Mouse (Mus musculus) left cerebral cortex, postnatal 25 days (tissue): Measurements from ENCODE around the gene Nr1d1. TPM values are rescaled to one million over a fixed set of nuclear protein-coding genes. Genes with fewer than 3 reads are reported as not detected.

Source experiments
- DNase-seq, 2 experiments: peaks; one replicate each; pipeline ENCODE4 v3.0.0; 2022; ENCODE audit warnings: low spot score in 2 of 2, mixed read lengths in 1 of 2
- intact Hi-C: fragments of 180-260 bp; cut with DNase I; formaldehyde crosslinking; loops from one replicate; pipeline ENCODE4 v1.15.1; 2025
- total RNA-seq, 2 experiments: library from RNA; stranded (reverse); gene quantifications; 2 replicates each; pipeline ENCODE4 v1.2.3; 2021

Nr1d1 gene
- total RNA-seq, 2 experiments from 2014 or later, result 92.5 to 121 TPM

GRCm38 (mm10) chr11:98773635-98774295, 1.4 kb downstream of the Nr1d1 start:
- peak; percentile 99 to 100 for DNase-seq
- intact Hi-C loops, result loop anchor here (2.0 kb wide), 1 partner anchor 13 kb away; no protein-coding TSS in a partner anchor

DNA sequence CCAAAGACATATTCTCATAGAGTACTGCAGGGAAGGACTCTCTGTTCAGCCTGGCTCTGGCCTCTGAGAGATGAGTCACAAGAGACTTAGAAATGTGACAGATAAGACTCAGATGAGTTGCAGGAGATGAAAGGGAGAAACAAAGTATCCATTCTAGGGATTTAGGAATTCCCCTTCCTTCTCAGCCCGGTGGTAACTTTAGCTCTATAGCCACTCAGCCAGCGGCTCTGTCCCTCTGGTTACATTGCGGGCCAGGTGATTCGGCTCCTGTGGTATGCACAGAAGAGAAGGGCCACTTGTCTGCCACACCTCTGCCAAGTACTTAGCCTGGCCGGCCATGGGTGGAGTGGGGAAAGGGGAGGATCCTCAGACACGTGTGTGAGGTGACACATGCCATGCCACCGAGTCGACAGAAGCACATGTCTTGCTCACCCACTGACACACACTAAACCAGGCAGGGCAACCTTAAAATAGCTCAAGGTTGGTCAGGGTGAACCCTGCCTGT, 2.4 kb downstream of the Nr1d1 start:
- DNase-seq, result peak; percentile 42 to 56
- intact Hi-C loops, result loop anchor here (2.0 kb wide), 1 partner anchor 14 kb away; no protein-coding TSS in a partner anchor

DNA sequence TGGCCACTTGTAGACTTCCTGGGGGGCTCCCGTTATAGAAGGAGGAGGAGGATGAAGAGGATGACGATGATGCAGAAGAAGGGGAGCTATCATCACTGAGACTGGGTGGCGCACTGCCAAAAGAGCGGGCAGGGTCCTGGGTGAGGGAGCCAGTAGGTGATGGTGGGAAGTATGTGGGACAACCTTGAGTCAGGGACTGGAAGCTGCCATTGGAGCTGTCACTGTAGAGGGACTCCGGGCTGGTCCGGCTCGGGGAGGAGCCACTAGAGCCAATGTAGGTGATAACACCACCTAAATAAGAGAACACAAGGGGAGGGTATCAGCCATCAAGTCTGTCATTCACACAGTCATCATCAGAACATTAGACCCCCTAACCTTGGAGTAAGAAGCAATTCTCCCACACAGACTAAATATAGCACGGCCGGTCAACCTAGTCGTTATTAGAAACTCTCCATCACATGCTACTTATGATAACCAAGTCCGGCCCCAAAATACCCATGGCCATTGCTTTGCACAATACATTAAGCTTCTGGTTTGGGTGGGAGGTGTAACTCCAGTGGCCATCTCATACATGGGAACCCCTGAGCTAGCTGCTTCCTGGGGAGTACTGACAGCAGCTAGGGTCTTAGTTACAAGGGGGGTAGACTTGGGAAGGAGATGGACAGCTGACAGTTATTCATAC, 3.1 kb downstream of the Nr1d1 start:
- peak in 1 of 2 experiments; percentile 35 for DNase-seq
- intact Hi-C loops, result loop anchor here (2.0 kb wide), 1 partner anchor 15 kb away; no protein-coding TSS in a partner anchor

DNA sequence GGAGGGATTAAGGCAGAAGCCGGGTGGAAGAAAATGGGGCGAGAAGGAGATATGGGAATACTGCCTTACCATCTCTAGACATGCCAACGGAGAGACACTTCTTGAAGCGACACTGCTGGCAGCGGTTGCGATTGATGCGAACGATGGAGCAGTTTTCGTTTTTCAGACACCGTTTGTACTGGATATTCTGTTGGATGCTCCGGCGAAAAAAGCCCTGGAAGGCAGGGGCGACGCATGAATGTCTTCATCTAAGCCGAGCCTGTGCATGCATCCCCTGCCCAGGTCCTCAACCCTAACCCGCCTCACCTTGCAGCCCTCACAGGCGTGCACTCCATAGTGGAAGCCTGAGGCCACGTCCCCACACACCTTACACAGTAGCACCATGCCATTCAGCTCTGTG, 4.0 kb downstream of the Nr1d1 start:
- DNase-seq, result peak in 1 of 2 experiments; percentile 38
- intact Hi-C loops, result no loop called here

DNA sequence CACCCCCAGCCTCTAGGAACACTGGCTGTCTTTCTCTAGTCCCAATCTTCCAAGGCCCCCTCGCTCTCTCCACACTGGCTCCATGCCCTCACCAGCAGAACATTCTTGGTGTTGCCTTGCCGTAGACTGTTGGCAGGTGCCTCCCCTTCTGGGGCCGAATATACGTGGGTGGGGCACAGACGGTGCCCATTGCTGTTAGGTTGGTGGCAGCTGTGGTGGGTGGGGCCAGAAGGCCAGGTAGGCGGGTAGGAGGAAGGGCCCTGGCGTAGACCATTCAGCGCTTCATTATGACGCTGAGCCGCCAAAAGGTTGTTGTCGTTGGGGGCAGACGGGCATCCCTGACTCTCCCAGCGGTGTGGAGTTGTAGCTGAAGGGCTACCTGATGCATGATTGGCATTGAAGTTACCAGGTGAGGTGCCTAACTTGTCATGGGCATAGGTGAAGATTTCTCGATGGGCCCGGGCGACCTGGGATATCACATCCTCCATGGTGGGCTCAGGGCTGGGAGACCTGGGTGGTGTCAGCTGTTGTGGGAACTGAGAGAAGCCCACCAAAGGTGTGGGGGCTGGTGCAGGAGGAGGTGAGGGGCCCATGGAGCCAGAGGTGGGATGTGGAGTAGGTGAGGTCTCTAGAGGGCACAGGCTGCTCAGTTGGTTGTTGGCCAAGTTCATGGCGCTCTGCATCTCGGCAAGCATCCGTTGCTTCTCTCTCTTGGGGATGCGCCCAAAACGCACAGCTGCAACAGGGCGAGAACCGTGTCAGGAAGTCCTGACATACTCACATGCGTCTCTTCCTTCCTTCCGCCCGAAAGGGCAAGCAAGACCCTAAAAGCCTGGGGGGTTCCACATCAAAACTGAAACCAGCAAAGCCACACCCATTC, 4.8 kb downstream of the Nr1d1 start:
- intact Hi-C loops, result no loop called here
- peak in 1 of 2 experiments; percentile 87 for DNase-seq

- DNase-seq, result no peak
- intact Hi-C loops, result no loop called here
Measured at GRCm38 (mm10) chr11:98769007-98769954, 5.9 kb downstream of the Nr1d1 start.

DNA sequence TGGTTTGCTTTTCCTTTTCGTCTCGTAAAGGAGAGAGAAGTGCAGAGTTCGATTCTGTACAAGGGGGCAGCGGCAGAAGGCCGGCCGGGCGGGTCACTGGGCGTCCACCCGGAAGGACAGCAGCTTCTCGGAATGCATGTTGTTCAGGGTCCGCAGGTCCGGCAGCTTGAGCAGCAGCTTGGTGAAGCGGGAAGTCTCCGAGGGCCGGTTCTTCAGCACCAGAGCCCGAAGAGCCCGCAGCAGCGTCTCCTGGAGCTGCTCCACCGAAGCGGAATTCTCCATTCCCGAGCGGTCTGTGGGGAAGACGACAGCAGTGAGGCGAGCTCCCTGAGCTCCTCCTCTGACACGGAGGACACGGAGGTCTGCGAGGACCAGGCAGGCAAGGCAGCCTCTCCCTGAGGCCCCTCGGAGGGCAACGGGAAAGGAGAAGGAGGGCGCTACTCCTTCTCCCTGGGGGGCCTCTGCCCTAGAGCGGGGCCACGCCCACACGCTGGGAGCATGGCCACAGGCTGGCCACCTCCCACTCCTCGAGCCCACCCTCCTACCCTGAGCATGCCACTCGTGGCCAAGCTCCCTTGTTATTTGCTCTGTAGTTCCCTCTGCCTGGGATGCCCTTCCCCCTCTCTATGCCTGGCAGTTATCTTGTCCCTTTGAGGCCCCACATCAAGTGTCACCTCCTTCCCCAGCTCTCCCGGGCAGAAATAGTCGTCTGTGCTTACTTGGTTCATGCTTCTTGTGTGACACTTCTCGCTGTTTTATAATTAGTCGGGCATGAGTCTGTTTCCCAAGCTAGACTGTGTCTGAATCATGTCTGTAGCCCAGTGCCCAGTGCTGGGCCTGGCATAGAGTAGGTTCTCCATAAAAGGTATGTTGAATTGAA, 6.8 kb downstream of the Nr1d1 start:
- peak in 1 of 2 experiments; percentile 76 for DNase-seq
- intact Hi-C loops, result no loop called here

DNA sequence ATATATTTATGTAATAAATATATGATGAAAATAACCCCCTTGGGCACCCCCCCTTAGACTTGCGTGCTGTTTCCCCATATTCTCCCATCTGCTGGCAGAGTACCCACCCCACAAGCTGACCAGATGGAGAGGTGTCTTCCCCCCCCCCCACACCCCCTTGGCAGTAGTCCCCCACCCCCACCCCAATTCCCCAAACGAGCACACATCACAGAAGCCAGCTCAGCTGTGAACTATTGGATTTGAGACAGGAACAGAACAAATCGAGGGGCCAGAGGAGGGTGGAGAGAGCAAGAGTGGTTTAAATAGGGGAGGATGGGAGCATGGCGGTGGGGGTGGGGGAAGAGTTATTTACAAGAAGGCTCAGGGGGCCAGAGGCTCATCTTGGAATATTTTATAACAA, 7.4 kb downstream of the Nr1d1 start:
- DNase-seq, result no peak
- intact Hi-C loops, result no loop called here

GRCm38 (mm10) chr11:98767276-98767675, 7.9 kb downstream of the Nr1d1 start:
- DNase-seq, result peak in 1 of 2 experiments; percentile 71
- intact Hi-C loops, result no loop called here

GRCm38 (mm10) chr11:98766816-98767215, 8.3 kb downstream of the Nr1d1 start:
- intact Hi-C loops, result no loop called here
- no peak for DNase-seq

- intact Hi-C loops, result no loop called here
- DNase-seq, result no peak
Measured at GRCm38 (mm10) chr11:98766346-98766745, 8.8 kb downstream of the Nr1d1 start.

DNA sequence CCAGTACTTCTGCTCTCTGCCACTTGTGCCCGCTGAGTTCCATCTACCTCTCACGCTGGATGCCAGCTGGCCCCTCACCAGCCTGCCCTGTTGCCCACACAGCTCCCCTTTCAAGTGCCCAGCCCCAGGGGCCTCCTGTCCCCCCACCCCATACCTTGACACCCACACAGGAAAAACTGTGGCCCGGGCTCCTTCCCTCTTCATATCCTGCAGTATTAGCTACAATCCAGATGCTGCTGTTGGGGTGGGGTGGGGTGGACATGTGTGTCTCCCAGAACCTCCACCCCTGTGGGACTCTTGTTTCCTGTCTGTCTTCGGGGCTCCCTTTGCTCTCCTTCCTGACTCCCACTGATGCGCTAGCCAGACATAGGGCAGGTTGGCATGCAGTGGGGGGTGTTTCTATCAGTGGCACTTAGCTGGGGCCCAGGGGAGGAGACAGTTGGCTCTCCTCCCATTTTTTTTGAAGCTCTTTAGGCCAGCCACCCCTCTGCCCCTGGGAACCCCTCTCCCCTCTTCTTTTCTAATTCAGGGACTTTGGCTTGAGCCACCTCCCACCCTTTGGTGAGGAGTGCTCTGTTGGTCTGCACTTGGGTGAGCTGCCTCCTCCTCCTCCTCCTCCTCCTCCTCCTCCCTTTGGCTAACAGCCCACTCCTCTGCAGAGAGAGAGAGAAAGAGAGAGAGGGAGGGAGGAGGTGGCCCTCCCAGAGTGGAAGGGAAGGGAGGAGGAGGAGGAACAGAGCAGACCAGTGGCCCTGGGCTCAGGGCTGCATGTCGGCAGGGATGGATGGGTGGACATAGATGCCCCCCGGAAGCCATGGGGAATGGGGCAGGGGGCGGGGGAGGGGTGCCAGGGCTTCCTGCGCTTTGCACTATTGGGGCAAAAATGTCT, 9.5 kb downstream of the Nr1d1 start:
- DNase-seq, result no peak
- intact Hi-C loops, result no loop called here

GRCm38 (mm10) chr11:98764746-98765145, 10.4 kb downstream of the Nr1d1 start:
- intact Hi-C loops, result no loop called here
- no peak for DNase-seq

DNA sequence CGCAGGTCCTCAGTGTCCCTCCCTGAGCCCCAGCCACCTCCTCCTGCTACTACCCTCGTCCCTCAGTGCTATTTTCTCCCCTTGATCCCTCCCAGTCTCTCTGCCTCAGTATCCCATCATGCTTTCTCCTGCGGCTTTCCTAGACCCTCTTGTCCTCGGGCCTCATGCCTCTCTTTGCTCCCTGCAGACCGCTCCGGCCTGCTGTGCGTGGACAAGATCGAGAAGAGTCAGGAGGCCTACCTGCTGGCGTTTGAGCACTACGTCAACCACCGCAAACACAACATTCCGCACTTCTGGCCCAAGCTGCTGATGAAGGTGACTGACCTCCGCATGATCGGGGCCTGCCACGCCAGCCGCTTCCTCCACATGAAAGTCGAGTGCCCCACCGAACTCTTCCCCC, 11.0 kb downstream of the Nr1d1 start:
- intact Hi-C loops, result no loop called here
- DNase-seq, result no peak

GRCm38 (mm10) chr11:98763502-98763861, 11.7 kb downstream of the Nr1d1 start:
- intact Hi-C loops, result loop anchor here (2.0 kb wide), 1 partner anchor 51 kb away; no protein-coding TSS in a partner anchor
- no peak for DNase-seq

- peak in 1 of 2 experiments; percentile 93 for DNase-seq
- intact Hi-C loops, result loop anchor here (2.0 kb wide), 1 partner anchor 50 kb away; no protein-coding TSS in a partner anchor
Measured at GRCm38 (mm10) chr11:98762756-98763501, 12.2 kb downstream of the Nr1d1 start.
